Mouse (Mus musculus) G1E-ER4 (cell line): Measurements from ENCODE around the gene Tas2r143. TPM values are rescaled to one million over a fixed set of nuclear protein-coding genes. Genes with fewer than 3 reads are reported as not detected.

ENCODE experiments used
- GATA1 ChIP-seq: IDR thresholded peaks from one replicate; pipeline ENCODE4 v1.8.0; 2012; ENCODE audit warnings: low read length, inconsistent platforms
- polyA plus RNA-seq: library from polyadenylated mRNA; stranded (reverse); fragments of >175 nt; gene quantifications from 2 replicates; pipeline ENCODE4 v1.2.3, GENCODE M21; 2012

Tas2r143 gene
- polyA plus RNA-seq, 1 experiment = not detected

DNA sequence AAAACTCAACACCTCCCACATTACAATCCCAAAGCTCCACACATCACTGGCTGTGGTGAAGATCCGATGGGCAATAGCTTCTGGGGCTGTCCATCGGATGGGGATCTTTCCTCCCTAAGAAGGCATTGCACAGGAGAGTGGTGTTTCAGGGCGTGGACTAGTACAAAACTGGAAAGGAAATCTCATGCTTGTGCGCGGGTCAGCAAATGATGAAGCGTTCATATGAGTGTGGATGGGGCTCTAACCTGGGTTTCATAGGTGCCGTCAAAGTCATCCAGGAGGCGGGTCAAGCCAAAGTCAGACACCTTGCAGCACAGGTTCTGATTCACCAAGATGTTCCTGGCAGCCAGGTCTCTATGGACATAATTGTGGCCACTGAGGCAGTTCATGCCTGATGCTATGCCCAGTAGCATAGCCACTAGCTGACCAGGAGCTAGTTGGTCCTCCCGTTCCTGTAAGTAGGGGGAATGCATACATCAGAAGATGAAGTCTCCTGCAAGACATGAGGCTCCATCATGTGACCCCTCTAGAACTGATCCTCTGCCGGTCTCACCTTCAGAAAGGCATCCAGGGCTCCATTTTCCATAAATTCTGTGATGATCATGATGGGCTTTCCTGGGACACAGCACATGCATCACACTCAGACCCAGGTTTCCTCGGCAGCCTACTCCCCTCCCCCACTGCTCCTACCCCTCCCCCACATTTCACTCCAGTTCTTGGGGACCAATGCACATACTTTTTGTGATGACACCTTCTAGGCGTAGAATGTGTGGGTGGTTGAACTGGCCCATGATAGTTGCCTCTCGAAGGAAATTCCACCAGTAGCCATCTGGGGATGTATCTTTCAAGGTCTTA lies 38.8 kb upstream of the Tas2r143 start:
- TF ChIP-seq GATA1 = no peak

DNA sequence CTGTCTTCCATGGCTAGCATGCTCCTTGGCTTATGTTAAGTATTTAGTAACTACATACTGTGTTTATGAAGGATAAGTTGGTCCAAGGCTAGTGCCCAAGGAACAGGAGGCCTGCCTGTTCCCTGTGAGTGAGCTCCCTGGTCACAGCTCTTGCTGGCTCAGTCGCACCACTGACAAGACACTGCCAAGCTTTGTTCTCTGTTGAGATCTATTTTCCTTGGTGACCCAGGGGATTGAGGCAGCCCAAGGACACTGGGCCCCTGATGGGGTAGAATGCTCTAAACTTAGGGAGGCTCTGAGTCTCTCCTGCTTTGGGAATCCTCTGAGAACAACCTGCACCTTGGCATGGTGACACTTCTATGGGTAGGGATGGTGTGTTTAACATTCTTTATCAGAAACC lies 38.0 kb upstream of the Tas2r143 start:
- no peak for TF ChIP-seq GATA1

DNA sequence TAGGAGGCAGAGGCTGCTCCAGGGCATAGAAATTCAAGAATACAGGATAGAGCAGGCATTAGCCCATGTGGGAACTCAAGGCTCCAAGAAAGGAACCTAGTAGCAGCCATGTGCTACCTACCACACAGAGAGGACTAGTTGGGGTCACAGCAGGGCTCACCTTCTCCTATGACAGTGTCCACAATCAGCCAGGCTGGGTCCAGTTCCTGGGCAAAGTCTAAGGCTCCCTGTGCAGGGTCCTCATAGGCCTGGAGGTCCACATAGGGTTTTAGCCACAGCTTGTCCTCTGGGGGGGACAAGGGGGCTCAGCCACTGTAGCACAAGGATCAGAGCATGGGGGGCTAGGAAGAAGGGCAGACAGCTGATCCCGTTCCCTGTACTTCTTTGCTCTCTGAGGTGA lies 37.5 kb upstream of the Tas2r143 start:
- no peak for TF ChIP-seq GATA1

DNA sequence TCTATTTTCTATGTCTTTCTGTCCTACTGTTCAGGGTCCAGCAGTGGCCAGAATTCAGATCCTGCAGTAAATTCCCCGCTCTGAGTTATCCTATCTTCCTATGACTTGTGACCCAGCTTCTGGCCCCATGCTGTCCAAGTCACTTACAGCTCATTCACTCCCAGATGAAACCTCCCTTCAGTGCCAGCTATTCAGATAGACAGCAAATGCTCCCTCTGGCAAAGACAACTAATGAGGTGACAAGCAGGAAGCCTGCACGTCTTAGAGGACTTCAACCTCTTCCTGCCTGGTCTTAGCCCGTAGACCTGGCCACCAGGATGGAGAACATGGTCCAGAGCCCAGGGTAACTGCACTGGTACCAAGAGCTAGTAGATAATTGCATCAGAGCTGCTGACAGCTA lies 37.1 kb upstream of the Tas2r143 start:
- TF ChIP-seq GATA1 = no peak

DNA sequence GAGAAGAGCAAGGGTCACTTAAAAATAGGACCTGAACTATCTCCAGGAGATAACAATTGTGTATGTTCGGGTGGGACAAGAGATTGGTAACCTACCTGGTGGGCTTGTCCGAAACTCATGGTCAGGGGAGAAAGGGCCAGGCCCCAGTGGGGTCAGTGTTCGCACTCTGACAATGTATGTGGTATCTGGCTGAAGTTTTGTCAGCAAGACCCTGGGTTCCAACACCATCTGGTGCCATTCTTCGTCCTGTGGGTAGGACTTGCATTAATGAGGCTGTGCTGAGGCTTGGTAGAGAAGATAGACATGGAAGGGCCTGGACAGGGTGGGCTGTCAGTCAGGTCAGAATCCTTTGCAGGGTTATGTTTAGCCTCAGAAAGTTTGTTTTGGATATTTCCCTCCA lies 36.0 kb upstream of the Tas2r143 start:
- TF ChIP-seq GATA1 = no peak

DNA sequence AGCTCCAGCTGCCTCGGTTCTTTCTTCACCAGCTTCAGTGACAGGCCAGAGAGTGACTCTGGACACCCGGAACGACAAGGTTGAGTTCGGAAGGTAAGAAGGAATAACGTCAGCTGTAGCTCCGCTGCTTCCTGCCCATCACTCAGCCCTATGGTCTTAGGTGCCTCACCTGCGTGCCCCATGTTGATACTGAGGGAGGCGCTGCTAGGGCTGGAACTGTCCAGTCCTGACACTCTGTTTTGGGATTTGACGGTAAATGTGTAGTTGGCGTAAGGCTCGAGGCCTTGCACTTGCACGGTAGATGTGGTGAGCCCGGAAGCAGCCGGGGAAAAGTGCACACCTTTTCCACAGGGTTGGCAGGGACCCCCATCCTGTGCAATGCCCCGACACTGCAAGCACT lies 35.4 kb upstream of the Tas2r143 start:
- TF ChIP-seq GATA1 = no peak

DNA sequence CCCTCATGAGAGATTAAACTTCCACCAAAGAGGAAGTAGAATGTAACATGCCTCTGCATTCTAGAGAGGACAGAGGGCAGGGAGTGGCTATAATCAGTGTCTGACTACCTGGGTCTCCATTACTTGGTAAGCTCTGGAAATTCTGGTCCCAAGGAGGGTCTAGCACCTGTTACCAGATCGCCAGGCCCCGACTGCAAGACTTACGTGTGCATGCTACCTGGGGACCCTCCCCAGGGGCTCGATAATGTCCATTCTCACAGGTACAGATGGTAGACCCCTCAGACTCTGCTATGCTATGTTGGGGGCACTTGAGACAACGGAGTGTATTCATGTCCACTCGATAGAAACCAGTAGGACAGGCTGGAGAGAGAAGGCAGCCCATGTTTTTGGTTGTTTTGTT lies 34.8 kb upstream of the Tas2r143 start:
- no peak for TF ChIP-seq GATA1

DNA sequence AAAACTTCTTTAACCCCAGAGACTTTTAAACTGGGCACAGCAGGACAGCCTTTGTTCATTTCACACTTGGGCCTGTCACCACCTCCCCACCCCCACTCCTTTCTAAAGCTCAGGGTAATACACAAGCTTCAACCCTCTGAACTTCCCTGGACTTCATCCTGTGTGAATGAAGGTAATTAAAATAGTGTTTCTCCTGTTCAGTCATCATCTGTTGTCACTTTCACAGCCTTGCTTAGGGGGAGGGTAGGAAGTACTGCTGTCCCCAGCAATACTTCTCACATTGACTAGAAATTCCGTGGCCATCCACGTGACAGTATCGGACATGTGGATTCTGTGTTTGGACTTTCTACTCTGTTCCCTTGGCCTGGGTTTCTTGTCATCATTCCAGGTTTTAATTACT lies 30.2 kb upstream of the Tas2r143 start:
- TF ChIP-seq GATA1 = no peak

DNA sequence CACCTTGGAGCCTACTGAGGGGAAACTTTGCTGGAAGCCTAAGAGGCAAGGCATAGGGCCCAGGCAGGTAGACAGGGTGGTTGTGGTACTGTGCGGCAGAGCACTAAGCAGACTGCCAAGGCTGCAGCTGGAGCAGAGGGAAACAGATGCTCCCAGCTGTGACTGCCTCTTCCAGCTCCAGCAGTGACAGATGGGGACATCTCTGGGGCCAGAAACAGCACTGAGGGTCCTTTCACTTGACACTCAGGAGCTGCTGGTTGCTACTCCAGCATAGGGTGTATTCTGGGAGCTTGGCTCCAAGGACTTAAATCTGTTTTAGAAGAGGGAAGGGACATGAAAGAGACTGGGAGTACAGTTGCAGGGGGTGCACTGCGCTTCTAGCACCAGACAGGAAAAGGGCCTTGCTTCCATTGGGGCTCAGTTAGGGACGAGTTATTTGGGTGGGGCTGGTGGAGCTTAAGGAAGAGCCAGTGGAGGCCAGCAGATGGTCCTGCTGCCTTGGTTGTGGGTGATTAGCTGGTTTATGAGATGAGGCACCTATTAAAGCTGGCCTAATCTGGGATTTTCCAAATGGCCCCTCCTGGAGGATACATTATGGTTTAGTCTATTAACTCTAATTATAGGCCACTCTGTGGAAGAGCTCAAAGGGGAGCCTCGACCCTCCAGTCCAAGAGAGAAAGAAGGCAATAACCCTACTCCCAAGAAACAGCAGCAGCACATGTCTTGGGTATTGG lies 29.2 kb upstream of the Tas2r143 start:
- TF ChIP-seq GATA1 = no peak

DNA sequence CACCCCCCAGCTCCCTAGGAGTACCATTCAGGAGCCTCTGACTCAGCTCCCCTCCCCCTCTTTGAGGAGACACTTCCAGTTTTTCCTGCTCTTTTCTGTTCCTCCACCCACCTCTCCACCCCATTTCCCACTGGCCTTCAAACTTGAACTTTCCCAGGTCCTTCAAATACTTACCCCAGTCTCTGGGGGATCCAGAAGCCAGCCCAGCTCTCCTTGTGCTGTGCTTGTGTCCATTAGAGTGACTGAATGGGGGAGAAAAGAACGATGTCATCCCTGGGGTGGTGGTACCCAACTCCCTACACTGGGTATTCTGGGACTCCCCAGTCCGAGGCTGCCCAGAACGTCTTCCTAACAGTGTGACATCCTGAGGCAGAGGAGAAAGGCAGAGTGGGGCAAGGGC lies 28.0 kb upstream of the Tas2r143 start:
- TF ChIP-seq GATA1 = no peak

DNA sequence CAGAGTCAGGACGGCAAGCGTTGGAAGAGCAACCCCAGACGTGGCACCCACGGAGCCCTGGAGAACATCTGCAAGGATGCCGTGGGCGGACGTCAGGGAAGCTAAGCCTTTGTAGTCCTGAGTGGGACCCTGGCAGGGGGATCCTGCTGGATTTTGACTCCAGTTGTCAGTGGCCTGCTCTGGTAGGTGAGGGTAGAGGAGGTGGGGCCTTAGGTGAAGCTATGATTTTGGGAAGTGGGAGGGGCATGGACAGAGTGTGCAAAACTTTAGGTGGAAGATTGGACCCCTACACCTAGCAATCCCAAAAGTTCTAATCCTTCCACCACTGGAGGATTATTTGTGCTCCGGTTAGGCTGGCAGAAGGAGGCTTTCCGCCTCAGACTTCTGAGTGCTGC lies 27.6 kb upstream of the Tas2r143 start:
- TF ChIP-seq GATA1 = no peak

DNA sequence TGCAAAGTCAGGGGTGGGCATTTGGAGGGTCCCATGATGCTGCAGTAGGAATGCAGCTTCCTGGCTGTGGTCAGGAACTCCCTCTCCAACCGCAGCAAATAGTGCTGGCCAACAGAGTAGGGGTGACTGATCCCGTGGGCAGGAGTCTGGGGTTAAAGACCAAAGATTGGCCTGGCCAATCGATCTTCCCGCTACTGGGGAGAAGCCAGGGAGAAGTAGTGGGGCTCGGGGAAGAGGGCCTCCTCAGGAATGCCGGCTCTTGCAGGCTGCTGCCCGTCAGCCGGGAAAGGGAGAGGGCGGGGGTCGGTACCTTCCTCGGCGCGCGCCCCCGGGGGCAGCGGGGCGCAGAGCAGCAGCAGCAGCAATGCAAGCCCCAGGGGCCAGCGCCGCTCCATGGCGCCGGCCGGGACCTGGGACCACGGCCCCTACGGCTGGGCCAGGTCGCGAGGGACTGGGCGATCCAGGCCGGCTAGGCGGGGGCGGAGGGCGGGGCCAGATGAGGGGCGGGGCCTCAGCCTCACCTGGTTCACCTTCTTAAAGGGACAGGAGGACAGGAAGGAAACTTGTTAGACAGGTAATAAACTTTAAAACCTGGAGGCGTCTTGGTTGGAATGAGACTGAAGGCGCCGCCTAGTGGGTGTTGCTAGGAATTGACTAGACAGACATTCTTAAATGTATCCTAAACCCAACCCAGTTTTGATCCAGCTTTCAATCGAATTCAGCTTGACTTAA lies 27.1 kb upstream of the Tas2r143 start, which contains the start of gene Epha1:
TSS of gene Epha1 (minus strand) at position 453 of the 732 bp plus-strand sequence.
- no peak for TF ChIP-seq GATA1

DNA sequence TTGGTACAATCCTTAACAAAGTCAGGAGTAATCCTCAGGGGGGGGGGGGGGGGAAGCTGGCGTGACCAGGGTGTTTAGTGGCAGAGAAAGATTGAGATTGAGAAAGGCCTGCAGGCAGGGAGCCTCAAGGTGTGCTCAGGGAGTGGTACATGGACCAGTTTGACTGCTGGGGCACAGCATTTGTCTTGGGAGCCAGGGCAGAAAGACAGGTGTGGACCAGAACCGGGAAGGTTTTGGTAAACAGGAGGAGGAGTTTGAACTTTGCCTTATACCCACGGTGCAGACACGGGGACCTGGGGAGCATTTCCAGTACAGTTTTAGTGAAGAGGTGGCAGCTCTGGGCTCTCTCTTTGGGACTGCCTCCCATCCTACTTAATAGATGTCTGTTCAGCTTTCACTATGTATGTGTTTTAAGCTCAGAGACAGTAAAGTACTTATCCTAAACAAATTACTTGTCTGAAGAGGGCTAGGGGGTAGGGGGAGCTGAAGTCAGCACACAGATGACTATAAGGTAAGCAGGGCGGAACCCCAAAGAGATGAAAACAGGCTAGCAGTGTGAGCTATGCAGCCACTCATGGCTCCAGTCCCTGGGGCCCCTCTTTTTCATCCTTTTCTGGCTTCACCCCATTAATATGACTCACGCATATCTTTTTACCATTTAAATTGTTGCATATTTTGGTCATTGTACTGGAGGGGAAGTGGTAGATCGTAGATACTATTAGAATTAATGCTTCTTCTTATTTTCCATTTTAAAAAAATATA lies 26.2 kb upstream of the Tas2r143 start:
- TF ChIP-seq GATA1 = no peak

DNA sequence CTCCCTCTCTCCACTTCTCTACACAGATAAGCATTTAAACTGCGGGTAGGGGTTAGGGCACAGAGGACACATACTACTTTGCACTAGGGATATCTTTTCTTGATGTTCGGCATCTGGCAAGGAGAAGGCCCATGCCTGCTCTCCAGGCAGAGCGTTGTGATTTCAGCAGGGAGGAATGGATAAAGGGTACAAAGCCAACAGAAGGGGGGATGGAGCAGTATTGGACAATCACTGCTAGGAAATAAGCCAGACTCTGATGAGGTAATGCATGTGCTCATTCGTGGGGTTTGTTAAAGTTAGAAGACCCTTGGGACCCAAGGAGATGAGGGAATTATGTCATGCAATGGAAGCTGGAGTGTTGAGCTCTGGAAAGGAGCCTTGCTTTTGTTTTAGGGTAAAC lies 25.3 kb upstream of the Tas2r143 start:
- no peak for TF ChIP-seq GATA1

DNA sequence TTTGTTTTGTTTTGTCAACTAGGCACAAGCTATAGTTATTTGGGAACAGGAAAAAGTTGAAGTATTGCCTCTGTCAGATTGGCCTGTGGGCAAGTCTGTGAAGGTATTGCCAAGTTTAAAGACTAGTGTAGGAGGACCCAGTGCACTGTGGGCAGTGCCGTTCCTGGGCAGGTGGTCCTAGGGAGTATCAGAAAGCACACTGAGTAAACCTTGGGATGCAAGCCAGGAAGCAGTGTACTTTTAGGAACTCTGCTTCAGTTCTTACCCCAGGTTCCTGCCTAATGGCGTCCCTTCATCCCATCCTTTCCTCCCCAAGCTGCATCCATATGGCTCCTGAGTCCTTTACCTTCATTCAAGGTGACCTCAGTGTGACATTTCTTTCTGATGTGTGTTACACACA lies 24.9 kb upstream of the Tas2r143 start:
- no peak for TF ChIP-seq GATA1
